Mouse (Mus musculus) embryonic facial prominence, embryonic 15.5 days (tissue): ENCODE data around the gene Tlcd1. TPM values are rescaled to one million over a fixed set of nuclear protein-coding genes. Genes with fewer than 3 reads are reported as not detected.
"Not testable (repeated sequence)": the region's sequence is repeated elsewhere in the genome, so short reads cannot be mapped to it uniquely, and the experiment has no call there.

Experiments
- ATAC-seq: fragments of 200-750 bp; cut with Nextera tagmentation; 2 replicates; pipeline ENCODE4 v1.8.0; 2017; ENCODE audit warnings: low read depth, moderate TSS enrichment; ENCODE audit not compliant: insufficient number of reproducible peaks, low FRiP score, low TSS enrichment
- H3K27ac ChIP-seq: fragments of 300-500 bp; sonication (generic); replicated peaks from 2 replicates; pipeline ENCODE4 v1.5.1; 2015; ENCODE audit warnings: mild to moderate bottlenecking, inconsistent platforms
- H3K27me3 ChIP-seq: fragments of 300-500 bp; sonication (generic); 2 replicates; pipeline ENCODE4 v1.6.1; 2015; ENCODE audit warnings: inconsistent platforms
- H3K36me3 ChIP-seq: fragments of 300-500 bp; sonication (generic); 2 replicates; pipeline ENCODE4 v1.6.1; 2015; ENCODE audit warnings: mild to moderate bottlenecking, inconsistent platforms
- H3K4me1 ChIP-seq: fragments of 300-500 bp; sonication (generic); 2 replicates; pipeline ENCODE4 v1.6.1; 2015; ENCODE audit warnings: inconsistent platforms
- H3K4me2 ChIP-seq: fragments of 300-500 bp; sonication (generic); replicated peaks from 2 replicates; pipeline ENCODE4 v1.6.1; 2015; ENCODE audit warnings: mild to moderate bottlenecking, inconsistent platforms
- H3K4me3 ChIP-seq: fragments of 300-500 bp; sonication (generic); replicated peaks from 2 replicates; pipeline ENCODE4 v1.5.1; 2015; ENCODE audit warnings: mild to moderate bottlenecking, inconsistent platforms
- H3K9ac ChIP-seq: fragments of 300-500 bp; sonication (generic); 2 replicates; pipeline ENCODE4 v1.6.1; 2015; ENCODE audit warnings: inconsistent platforms
- H3K9me3 ChIP-seq: fragments of 300-500 bp; sonication (generic); replicated peaks from 2 replicates; pipeline ENCODE4 v1.6.1; 2016; ENCODE audit warnings: inconsistent platforms
- WGBS: fragments of 180-500 bp; shearing (Covaris S2); methylation state at CpG from one replicate; pipeline ENCODE4 v1.1.7; 2015; 5-methylcytosine and 5-hydroxymethylcytosine counted together
- polyA plus RNA-seq: library from polyadenylated mRNA; unstranded; fragments of >200 nt; fragmentation: Nextera tagmentation; extraction: Ambion mirVana; gene quantifications from 2 replicates; pipeline ENCODE4 v1.2.1, GENCODE M21; 2015

The Tlcd1 gene
- 30.3 and 32.8 TPM in 2 replicates for polyA plus RNA-seq

DNA sequence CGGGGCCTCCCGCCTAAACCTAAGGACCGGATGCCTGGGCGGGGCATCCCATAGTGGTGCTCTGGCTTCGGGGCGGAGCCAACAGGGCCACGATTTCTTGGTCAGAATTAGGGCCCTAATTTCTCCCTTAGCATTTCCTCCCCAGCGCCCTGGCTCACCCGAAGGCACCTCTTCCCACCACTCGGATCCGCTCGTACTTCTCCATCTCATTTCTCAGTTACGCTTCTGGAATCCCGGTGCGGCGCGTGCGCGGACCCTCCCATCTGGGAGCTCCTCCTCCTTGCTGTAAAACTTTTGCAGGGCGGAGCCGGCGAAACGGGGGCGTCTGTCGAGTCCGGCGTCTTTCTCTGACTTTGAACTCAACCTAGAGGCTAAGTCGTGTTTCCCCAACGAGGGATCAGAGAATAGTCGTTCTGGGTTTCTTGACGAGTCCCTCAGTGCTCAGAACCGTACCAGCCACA is at the start of gene Tlcd1, which contains the start of gene Nek8:
Gene Tlcd1 (plus strand): TSS at position 310 of the 461 bp plus-strand sequence.
Gene Nek8 (minus strand): TSS at position 274 of the 461 bp plus-strand sequence.
- Histone ChIP-seq H3K4me1 (peaks cover 37% of the 10 kb centered on the region), H3K9ac (peak within 1 kb of the TSS; percentile 75), H3K27ac (peak within 1 kb of the TSS; percentile 99), H3K27me3 (no peaks in the 10 kb centered on the region), H3K9me3 (no peaks in the 10 kb centered on the region), H3K4me2 (peak within 1 kb of the TSS; percentile 90), H3K4me3 (peak within 1 kb of the TSS; percentile 74), H3K36me3 (peaks cover 20% of the 10 kb centered on the region)
- peak; percentile 54; the same call in 1 of the 2 replicates for ATAC-seq
- WGBS, result under 1% methylated on average over 32 of the region's 32 CpGs

GRCm38 (mm10) chr11:78126739-78127138 is 49.8 kb upstream of the Tlcd1 start:
- no peaks in the 10 kb centered on the region for H3K36me3 ChIP-seq
- WGBS, result 58% methylated on average over 4 of the region's 4 CpGs
- ATAC-seq, result no peak

DNA sequence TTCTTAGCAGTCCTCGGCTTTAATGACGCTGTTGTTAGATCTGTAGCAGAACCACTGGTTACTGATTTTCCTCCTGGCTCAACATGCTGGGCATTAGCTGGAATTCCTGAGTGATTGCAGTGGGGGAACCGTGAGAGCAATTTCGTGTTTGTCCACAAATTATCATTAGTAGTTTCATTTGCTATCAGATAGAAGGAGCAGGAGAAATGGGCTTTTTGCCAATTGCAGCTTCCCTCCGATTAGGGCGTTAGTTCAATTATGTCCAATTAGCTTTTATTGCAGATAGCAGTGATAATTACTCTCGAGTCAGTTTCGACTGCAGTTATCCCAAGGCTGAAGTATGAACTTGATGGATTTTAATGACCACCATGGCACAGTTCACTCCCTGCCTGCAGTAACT is 47.1 kb upstream of the Tlcd1 start:
- H3K9ac ChIP-seq, result no peak overlapping the region
- H3K27me3 ChIP-seq, result no peaks in the 10 kb centered on the region
- no peak overlapping the region for H3K4me2 ChIP-seq
- WGBS, result 76% methylated on average over 8 of the region's 8 CpGs
- no peak overlapping the region for H3K4me3 ChIP-seq
- H3K4me1 ChIP-seq, result peaks cover 6% of the 10 kb centered on the region; the same call in 1 of the 2 replicates
- no peaks in the 10 kb centered on the region for H3K36me3 ChIP-seq
- H3K27ac ChIP-seq, result no peak overlapping the region
- H3K9me3 ChIP-seq, result no peaks in the 10 kb centered on the region
- no peak for ATAC-seq

More at GRCm38 (mm10) chr11:78126739-78127138, 49.8 kb upstream of the Tlcd1 start:
- Histone ChIP-seq H3K27me3 (no peaks in the 10 kb centered on the region), H3K4me3 (no peak overlapping the region), H3K9me3 (no peaks in the 10 kb centered on the region), H3K27ac (peak overlapping the region; percentile 4; the same call in 1 of the 2 replicates), H3K9ac (no peak overlapping the region), H3K4me2 (no peak overlapping the region), H3K4me1 (peaks cover 6% of the 10 kb centered on the region; the same call in 1 of the 2 replicates)

GRCm38 (mm10) chr11:78133915-78134314 is 42.6 kb upstream of the Tlcd1 start:
- no peaks in the 10 kb centered on the region for H3K4me1 ChIP-seq
- no peak for ATAC-seq
- H3K27me3 ChIP-seq, result no peaks in the 10 kb centered on the region
- no peak overlapping the region for H3K27ac ChIP-seq
- no peak overlapping the region for H3K4me2 ChIP-seq
- no peaks in the 10 kb centered on the region for H3K9me3 ChIP-seq
- no peak overlapping the region for H3K9ac ChIP-seq
- WGBS, result 78% methylated on average over 6 of the region's 6 CpGs
- H3K4me3 ChIP-seq, result no peak overlapping the region
- no peaks in the 10 kb centered on the region for H3K36me3 ChIP-seq

- Histone ChIP-seq H3K27me3 (no peaks in the 10 kb centered on the region), H3K4me2 (no peak overlapping the region), H3K4me3 (no peak overlapping the region), H3K36me3 (no peaks in the 10 kb centered on the region), H3K27ac (no peak overlapping the region), H3K9me3 (no peaks in the 10 kb centered on the region), H3K9ac (no peak overlapping the region), H3K4me1 (no peaks in the 10 kb centered on the region)
- WGBS, result 60% methylated on average over 3 of the region's 3 CpGs
- no peak for ATAC-seq
Observed at GRCm38 (mm10) chr11:78134344-78134743, 42.2 kb upstream of the Tlcd1 start.

GRCm38 (mm10) chr11:78135314-78135713 is 41.2 kb upstream of the Tlcd1 start:
- not testable (repeated sequence) for H3K4me2 ChIP-seq, ATAC-seq, H3K4me1 ChIP-seq, H3K27ac ChIP-seq, H3K9ac ChIP-seq, H3K36me3 ChIP-seq, H3K4me3 ChIP-seq, H3K9me3 ChIP-seq, H3K27me3 ChIP-seq
- WGBS, result 91% methylated on average over 7 of the region's 7 CpGs

GRCm38 (mm10) chr11:78136132-78136531 is 40.4 kb upstream of the Tlcd1 start:
- H3K4me3 ChIP-seq, result no peak overlapping the region
- ATAC-seq, result no peak
- H3K9ac ChIP-seq, result no peak overlapping the region
- no peaks in the 10 kb centered on the region for H3K36me3 ChIP-seq
- no peak overlapping the region for H3K27ac ChIP-seq
- H3K9me3 ChIP-seq, result no peaks in the 10 kb centered on the region
- H3K4me2 ChIP-seq, result no peak overlapping the region
- no peaks in the 10 kb centered on the region for H3K27me3 ChIP-seq
- 83% methylated on average over 1 of the region's 1 CpGs for WGBS
- no peaks in the 10 kb centered on the region for H3K4me1 ChIP-seq

GRCm38 (mm10) chr11:78137584-78137983 is 38.9 kb upstream of the Tlcd1 start:
- H3K4me3 ChIP-seq, result no peak overlapping the region
- WGBS, result 77% methylated on average over 4 of the region's 4 CpGs
- H3K36me3 ChIP-seq, result no peaks in the 10 kb centered on the region
- no peak overlapping the region for H3K4me2 ChIP-seq
- no peaks in the 10 kb centered on the region for H3K4me1 ChIP-seq
- no peak overlapping the region for H3K27ac ChIP-seq
- no peak for ATAC-seq
- H3K9me3 ChIP-seq, result no peaks in the 10 kb centered on the region
- H3K9ac ChIP-seq, result no peak overlapping the region
- H3K27me3 ChIP-seq, result no peaks in the 10 kb centered on the region

DNA sequence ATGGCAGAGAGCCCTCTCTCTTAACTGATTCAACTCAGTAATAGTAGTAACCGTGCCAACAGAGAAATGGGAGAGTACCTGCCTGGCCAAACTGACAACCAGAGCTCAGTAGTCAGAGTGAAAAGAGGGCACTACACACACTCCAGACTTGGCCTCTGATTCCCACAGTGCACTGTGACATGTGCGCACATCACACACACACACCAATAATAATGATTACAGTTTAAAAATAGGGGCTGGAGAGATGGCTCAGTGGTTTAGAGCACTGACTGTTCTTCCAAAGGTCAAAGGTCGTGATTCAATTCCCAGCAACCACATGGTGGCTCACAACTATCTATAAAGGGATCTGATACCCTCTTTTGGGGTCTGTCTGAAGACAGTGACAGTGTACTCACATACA is 38.5 kb upstream of the Tlcd1 start:
- Histone ChIP-seq H3K4me2 (no peak overlapping the region), H3K9me3 (no peaks in the 10 kb centered on the region), H3K36me3 (peaks cover 2% of the 10 kb centered on the region; the same call in 1 of the 2 replicates), H3K4me1 (no peaks in the 10 kb centered on the region), H3K9ac (no peak overlapping the region), H3K27ac (no peak overlapping the region), H3K4me3 (no peak overlapping the region), H3K27me3 (no peaks in the 10 kb centered on the region)
- no peak for ATAC-seq
- WGBS, result 89% methylated on average over 3 of the region's 3 CpGs

GRCm38 (mm10) chr11:78140665-78141064 is 35.8 kb upstream of the Tlcd1 start:
- Histone ChIP-seq H3K27me3 (no peaks in the 10 kb centered on the region), H3K9me3 (no peaks in the 10 kb centered on the region), H3K27ac (no peak overlapping the region), H3K4me1 (no peaks in the 10 kb centered on the region), H3K4me2 (no peak overlapping the region), H3K36me3 (peaks cover 27% of the 10 kb centered on the region), H3K4me3 (no peak overlapping the region), H3K9ac (no peak overlapping the region)
- WGBS, result 74% methylated on average over 5 of the region's 5 CpGs
- no peak for ATAC-seq

- no peaks in the 10 kb centered on the region for H3K27me3 ChIP-seq
- no peaks in the 10 kb centered on the region for H3K9me3 ChIP-seq
- no peak overlapping the region for H3K4me2 ChIP-seq
- no peak overlapping the region for H3K27ac ChIP-seq
- H3K36me3 ChIP-seq, result peaks cover 44% of the 10 kb centered on the region
- ATAC-seq, result no peak
- H3K9ac ChIP-seq, result no peak overlapping the region
- H3K4me3 ChIP-seq, result no peak overlapping the region
- no peaks in the 10 kb centered on the region; the same call in 1 of the 2 replicates for H3K4me1 ChIP-seq
- WGBS, result 88% methylated on average over 2 of the region's 2 CpGs
Observed at GRCm38 (mm10) chr11:78143520-78143919, 33.0 kb upstream of the Tlcd1 start.

GRCm38 (mm10) chr11:78146168-78146567 is 30.3 kb upstream of the Tlcd1 start:
- WGBS, result 79% methylated on average over 5 of the region's 5 CpGs
- Histone ChIP-seq H3K9me3 (no peaks in the 10 kb centered on the region), H3K4me2 (no peak overlapping the region), H3K4me1 (no peaks in the 10 kb centered on the region; the same call in 1 of the 2 replicates), H3K36me3 (peaks cover 66% of the 10 kb centered on the region), H3K9ac (no peak overlapping the region), H3K27ac (0 out of 2 replicates have a peak overlapping the region, but pooled peaks have one; percentile 22), H3K4me3 (no peak overlapping the region), H3K27me3 (no peaks in the 10 kb centered on the region)
- no peak for ATAC-seq
